Mouse (Mus musculus) ES-E14 (cell line): Measurements from ENCODE around the gene Jup.
"Not testable (repeated sequence)": the region's sequence is repeated elsewhere in the genome, so short reads cannot be mapped to it uniquely, and the experiment has no call there.

Source experiments
- CHD2 ChIP-seq: IDR thresholded peaks from 2 replicates; pipeline ENCODE4 v1.6.1; 2014; ENCODE audit warnings: mild to moderate bottlenecking, low read depth, low read length, inconsistent platforms
- MAFK ChIP-seq: IDR thresholded peaks from 2 replicates; pipeline ENCODE4 v1.6.1; 2014; ENCODE audit warnings: mild to moderate bottlenecking, low read depth, low read length, inconsistent platforms; ENCODE audit not compliant: insufficient read depth
- ZC3H11A ChIP-seq: IDR thresholded peaks from 2 replicates; pipeline ENCODE4 v1.6.1; 2012; ENCODE audit warnings: low read depth, mild to moderate bottlenecking, inconsistent platforms, low read length, borderline replicate concordance

- not testable (repeated sequence) for TF ChIP-seq ZC3H11A, CHD2, MAFK
Measured at GRCm38 (mm10) chr11:100320701-100321410, 76.7 kb downstream of the Jup start.
